Mouse (Mus musculus): ENCODE measurements around the gene Stx8. TPM values are rescaled to one million over a fixed set of nuclear protein-coding genes. Genes with fewer than 3 reads are reported as not detected.
A peak's percentile ranks its signal among the peaks of the same experiment; 100 is the strongest.

Stx8 gene
- polyA plus RNA-seq, 1 experiment from 2014 or later, result 57.5 TPM

DNA sequence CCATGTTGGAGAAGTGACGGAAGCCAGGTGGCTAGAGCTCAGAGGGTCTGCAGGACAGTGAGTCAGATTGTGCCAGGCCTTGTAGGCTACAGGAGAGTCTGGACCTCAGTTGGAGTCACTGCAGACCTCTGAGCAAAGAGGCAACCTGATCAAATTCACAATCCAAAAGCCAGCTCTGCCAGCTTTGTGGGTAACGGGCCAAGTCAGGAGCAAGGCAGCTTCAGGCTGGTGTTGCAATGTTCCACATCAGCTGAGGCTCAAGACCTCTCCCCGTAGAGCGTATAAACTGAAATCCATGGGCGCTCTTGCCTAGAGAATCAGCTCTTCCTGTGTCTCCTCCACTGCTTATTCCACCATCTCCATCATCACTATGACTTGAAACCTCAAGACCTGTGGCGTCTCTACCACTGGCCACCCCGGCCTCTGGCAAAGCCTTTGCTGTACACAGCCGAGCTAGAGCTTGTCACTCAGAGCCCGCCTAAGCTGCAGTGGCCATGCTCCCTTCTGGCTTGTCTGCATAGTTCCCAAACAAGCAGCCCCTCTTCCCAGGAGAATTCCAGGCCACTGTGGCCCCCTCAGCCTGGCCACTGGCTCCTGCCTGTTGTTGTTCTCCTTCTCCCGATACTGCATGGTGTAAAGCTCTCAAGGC lies 235.9 kb downstream of the Stx8 start:
- Histone ChIP-seq H3K36me3 (peaks cover 3% of the 10 kb centered on the region), H3K27me3 (ENCODE audit: insufficient read depth, poor library complexity, severe bottlenecking) (peaks cover 8% of the 10 kb centered on the region; the same call in 1 of the 2 replicates), H3K27ac (peak overlapping the region; percentile 19), H3K4me3 (no peak overlapping the region), H3K4me1 (replicated peaks) (peaks cover 51% of the 10 kb centered on the region), H3K9me3 (no peaks in the 10 kb centered on the region)
- WGBS, result 77% methylated on average over 10 of the region's 10 CpGs
- no peak for DNase-seq (ENCODE audit: low spot score)

DNA sequence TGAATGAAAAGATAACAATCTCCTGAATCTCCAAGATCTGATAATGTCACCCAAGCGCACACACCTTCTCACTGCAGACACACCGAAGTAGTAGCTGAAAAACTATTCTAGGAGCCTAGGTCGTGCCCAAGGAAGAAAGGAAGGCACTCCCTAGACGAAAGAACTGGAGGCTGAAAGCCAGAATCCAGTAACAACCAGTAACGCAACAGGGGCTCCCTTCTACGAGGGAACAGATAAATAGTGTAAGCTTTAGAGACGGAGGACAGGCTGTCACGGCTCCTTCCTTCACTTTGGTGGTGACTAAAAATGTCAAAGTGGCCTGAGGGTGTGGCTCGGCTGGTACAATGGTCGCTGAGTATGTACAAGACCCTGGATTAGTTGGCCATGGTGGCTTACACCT lies 236.6 kb downstream of the Stx8 start:
- no peak for DNase-seq (ENCODE audit: low spot score)
- 59% methylated on average over 10 of the region's 10 CpGs for WGBS
- Histone ChIP-seq H3K4me3 (no peak overlapping the region), H3K36me3 (peaks cover 9% of the 10 kb centered on the region), H3K27ac (peak overlapping the region; percentile 19), H3K4me1 (replicated peaks) (peaks cover 51% of the 10 kb centered on the region), H3K9me3 (no peaks in the 10 kb centered on the region), H3K27me3 (ENCODE audit: insufficient read depth, poor library complexity, severe bottlenecking) (peaks cover 8% of the 10 kb centered on the region; the same call in 1 of the 2 replicates)

DNA sequence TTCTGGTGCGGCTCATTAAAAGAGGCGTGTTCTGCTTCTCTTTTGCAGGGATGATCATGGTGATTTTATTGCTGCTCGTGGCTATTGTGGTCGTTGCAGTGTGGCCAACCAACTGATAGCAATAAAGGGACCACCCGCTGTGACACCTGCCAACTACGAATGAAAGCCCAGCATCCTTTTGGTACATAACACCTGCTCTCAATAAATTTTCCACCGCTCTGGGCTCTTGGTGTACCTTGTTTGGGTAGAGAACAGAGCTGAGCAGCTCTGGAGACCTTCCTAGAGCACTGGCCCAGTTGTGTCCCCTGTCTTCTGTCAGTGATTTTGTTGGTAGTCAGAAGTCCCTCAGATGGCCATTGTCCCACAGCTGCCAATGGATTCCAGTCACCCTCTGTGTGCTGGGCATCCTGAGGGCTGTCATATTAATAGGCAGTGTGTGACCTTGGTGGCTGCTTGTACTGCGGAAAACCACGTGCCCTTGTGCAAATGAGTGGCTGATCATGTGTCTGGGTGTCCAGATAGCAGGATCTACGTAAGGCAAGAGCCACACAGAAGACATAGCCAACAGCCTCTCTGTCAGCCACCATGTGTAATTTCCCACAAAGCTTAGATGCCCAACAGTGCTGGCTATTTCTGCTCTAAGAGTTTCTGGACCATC lies 237.8 kb downstream of the Stx8 start:
- Histone ChIP-seq H3K36me3 (peaks cover 20% of the 10 kb centered on the region), H3K9me3 (no peaks in the 10 kb centered on the region), H3K4me3 (no peak overlapping the region), H3K27me3 (ENCODE audit: insufficient read depth, poor library complexity, severe bottlenecking) (peaks cover 8% of the 10 kb centered on the region; the same call in 1 of the 2 replicates), H3K4me1 (replicated peaks) (peaks cover 58% of the 10 kb centered on the region), H3K27ac (no peak overlapping the region; the same call in 1 of the 2 replicates)
- no peak for DNase-seq (ENCODE audit: low spot score)
- WGBS, result 78% methylated on average over 10 of the region's 10 CpGs

DNA sequence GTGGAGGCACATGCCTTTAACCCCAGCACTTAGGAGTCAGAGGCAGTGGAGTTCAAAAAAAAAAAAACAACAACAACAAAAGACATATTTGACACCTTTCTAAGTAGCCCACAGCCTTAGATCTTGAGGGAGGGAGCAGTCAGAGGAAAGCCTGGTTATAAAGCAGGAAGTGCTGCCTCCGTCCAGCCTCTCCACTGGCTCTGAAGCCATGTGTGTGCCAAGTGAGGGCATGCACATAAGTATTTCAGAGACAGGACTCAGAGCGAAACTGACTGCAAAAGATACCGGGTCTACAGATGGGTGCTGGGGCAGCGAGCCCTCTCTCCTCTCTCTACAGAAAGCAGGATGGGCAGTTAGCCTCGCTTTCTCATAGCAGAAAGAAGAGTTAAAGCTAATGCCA lies 238.4 kb downstream of the Stx8 start:
- peaks cover 8% of the 10 kb centered on the region; the same call in 1 of the 2 replicates for H3K27me3 ChIP-seq (ENCODE audit: insufficient read depth, poor library complexity, severe bottlenecking)
- no peak for DNase-seq (ENCODE audit: low spot score)
- H3K9me3 ChIP-seq, result no peaks in the 10 kb centered on the region

DNA sequence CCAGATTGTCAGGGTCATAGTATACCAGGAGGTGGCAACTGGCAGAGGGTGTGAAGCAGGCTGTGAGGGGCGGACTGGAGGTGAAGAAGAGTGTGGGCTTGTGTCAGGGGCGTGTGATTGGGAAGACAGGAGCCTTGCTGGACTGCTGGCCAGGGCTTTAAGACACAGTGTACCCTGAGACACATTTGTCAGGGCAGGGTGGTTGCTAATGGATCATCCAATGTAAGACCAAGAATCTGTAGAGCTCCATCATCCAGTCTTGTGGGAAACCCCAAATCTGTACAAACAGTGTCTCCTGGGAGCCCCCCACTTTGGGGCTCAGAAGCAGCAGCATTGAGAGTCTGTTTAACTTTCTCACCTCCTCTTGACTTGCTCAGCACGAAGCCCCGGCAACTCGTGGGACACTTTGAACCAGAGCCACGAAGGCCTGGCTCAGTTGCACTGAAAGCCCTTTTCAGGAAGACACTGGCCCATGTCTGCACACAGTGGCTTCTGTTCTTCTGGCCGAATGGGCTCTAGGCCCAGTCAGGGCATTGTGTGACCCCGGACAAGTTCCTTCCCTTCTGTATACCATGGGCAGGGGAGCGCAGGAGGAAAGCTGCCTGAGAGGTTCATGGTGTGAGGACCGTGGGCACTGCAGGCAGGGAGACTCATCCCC lies 239.7 kb downstream of the Stx8 start:
- Histone ChIP-seq H3K36me3 (peaks cover 24% of the 10 kb centered on the region), H3K4me1 (replicated peaks) (peaks cover 46% of the 10 kb centered on the region), H3K27me3 (ENCODE audit: insufficient read depth, poor library complexity, severe bottlenecking) (peaks cover 8% of the 10 kb centered on the region; the same call in 1 of the 2 replicates), H3K27ac (peak overlapping the region; percentile 60), H3K9me3 (no peaks in the 10 kb centered on the region), H3K4me3 (no peak overlapping the region)
- DNase-seq (ENCODE audit: low spot score), result no peak
- WGBS, result 86% methylated on average over 10 of the region's 10 CpGs

More for the DNA sequence above, 238.4 kb downstream of the Stx8 start:
- peaks cover 54% of the 10 kb centered on the region for H3K4me1 ChIP-seq (replicated peaks)
- H3K36me3 ChIP-seq, result peaks cover 20% of the 10 kb centered on the region
- peak overlapping the region; percentile 25; the same call in 1 of the 2 replicates for H3K27ac ChIP-seq
- no peak overlapping the region for H3K4me3 ChIP-seq
- 85% methylated on average over 5 of the region's 5 CpGs for WGBS

DNA sequence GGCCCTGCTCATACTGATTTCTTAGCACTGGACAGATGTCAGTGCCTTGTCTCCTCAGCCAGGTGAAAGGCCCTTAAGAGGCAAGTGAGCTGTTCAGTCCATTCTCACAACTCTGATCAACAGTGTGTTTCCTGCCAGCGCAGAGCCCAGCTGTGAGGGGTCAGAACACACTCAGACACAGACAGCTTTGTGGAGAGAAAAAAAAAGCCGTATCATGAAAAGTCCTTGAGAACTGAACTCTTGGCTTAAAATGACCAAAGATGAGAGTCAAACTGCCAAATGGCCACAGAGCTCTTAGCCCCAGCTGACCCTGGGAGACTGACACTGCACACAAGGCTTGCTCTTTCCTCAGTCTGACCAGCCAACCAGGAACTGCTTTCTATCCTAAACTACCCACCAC lies 242.0 kb downstream of the Stx8 start:
- DNase-seq (ENCODE audit: low spot score), result no peak
- Histone ChIP-seq H3K4me1 (replicated peaks) (peaks cover 52% of the 10 kb centered on the region), H3K36me3 (peaks cover 42% of the 10 kb centered on the region), H3K27me3 (ENCODE audit: insufficient read depth, poor library complexity, severe bottlenecking) (peaks cover 6% of the 10 kb centered on the region), H3K9me3 (no peaks in the 10 kb centered on the region), H3K4me3 (no peak overlapping the region), H3K27ac (peak overlapping the region; percentile 50)
- WGBS, result 82% methylated on average over 2 of the region's 2 CpGs

DNA sequence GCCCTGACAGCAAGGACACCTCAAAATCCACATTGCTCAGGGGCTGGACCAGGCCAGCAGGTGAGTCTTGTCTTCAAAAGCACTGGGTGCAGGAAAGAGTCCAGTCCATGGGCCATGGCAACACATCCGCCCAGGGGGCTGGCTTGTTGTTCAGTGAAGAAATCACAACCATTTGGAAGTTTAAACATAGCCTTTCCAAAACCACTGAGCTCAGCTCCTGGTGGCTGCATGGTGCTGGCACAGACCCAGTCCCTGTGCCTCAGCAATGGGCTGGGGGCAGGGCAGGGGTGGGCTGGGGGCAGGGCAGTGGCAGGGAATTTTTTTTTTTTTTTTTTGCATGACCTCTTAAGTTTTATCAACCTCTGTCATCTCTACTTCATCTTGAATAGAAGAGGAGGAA lies 242.6 kb downstream of the Stx8 start:
- Histone ChIP-seq H3K4me1 (replicated peaks) (peaks cover 53% of the 10 kb centered on the region), H3K9me3 (no peaks in the 10 kb centered on the region), H3K36me3 (peaks cover 48% of the 10 kb centered on the region), H3K4me3 (no peak overlapping the region), H3K27ac (peak overlapping the region; percentile 50; the same call in 1 of the 2 replicates), H3K27me3 (ENCODE audit: insufficient read depth, poor library complexity, severe bottlenecking) (peaks cover 6% of the 10 kb centered on the region)
- WGBS, result 90% methylated on average over 1 of the region's 1 CpGs
- no peak for DNase-seq (ENCODE audit: low spot score)

DNA sequence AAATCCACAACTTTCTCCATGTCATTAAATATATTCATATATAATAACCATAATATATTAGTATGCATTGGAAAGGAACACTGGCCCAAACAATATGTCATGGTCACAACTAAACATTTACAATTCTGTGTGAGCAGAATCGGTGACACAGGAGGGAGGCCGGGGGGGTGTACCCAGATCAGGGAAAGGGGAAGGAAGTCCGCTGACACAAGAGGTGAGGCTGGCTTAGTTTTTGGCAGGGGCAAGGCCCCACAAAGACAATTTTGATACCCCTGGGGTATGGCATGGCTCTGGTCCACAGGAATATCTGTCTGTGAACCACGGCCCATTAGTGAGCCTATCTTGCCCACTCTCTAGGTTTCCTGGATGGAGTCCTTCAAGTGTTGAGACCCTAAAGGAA lies 243.5 kb downstream of the Stx8 start:
- DNase-seq (ENCODE audit: low spot score), result no peak
- H3K36me3 ChIP-seq, result peaks cover 53% of the 10 kb centered on the region
- H3K9me3 ChIP-seq, result no peaks in the 10 kb centered on the region
- H3K27me3 ChIP-seq (ENCODE audit: insufficient read depth, poor library complexity, severe bottlenecking), result peaks cover 6% of the 10 kb centered on the region
- peaks cover 54% of the 10 kb centered on the region for H3K4me1 ChIP-seq (replicated peaks)
- no peak overlapping the region for H3K4me3 ChIP-seq
- 97% methylated on average over 4 of the region's 4 CpGs for WGBS
- H3K27ac ChIP-seq, result no peak overlapping the region

DNA sequence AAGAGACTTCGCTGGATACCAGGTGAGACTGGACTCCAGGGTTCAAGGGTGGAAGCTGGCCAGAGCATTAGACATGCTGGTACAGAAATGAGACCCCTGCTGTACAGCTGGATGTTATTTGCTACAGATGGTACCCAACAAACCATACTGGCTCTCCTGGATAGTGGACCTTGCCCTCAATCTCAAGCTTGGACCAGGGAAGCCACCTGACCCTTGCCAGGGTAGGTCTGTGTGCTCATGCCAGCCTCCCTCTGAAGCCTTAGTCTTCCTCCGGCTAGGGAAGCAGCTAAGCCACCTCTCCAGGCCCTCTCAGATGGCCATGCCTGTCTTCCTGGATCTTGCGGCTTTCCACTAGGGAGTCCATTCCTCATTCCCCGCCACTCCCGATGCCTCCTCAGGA lies 244.7 kb downstream of the Stx8 start:
- Histone ChIP-seq H3K36me3 (peaks cover 53% of the 10 kb centered on the region), H3K4me3 (no peak overlapping the region), H3K9me3 (no peaks in the 10 kb centered on the region), H3K4me1 (replicated peaks) (peaks cover 64% of the 10 kb centered on the region), H3K27ac (0 out of 2 replicates have a peak overlapping the region, but pooled peaks have one; percentile 90), H3K27me3 (ENCODE audit: insufficient read depth, poor library complexity, severe bottlenecking) (peaks cover 3% of the 10 kb centered on the region; the same call in 1 of the 2 replicates)
- WGBS, result 90% methylated on average over 5 of the region's 5 CpGs
- no peak for DNase-seq (ENCODE audit: low spot score)

DNA sequence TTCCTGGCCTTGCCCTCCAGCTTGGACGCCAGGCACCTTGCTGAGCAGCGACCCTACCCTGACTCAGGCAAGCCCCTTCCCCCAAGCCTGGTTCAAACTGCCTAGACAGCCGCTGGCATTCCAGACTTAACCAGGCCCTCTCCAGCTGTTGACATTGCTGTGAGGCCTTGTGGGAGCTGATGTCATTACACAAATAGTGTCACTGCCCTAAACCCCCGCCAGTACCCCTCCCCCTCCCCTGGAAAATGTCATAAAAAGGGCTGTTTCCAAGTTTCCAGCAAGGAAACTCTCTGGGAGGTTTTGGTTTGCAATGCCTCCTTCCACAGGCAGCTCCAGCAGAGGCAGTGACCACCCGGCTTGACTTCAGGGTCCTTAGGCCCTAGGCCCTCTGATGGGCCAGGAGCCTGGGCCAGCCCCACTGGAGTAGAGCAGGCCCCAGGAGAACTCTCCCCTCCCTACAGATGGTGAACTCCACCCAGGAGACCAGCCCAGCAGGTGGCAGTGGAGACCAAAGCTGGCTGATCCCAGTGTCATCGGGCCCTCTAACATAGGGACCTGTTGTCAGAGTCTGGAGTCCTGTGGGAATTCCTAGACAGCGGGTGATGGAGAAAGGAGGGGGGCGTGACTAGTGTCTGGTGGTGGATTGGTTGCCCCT lies 246.1 kb downstream of the Stx8 start:
- 48% methylated on average over 8 of the region's 8 CpGs for WGBS
- H3K4me3 ChIP-seq, result no peak overlapping the region
- peaks cover 77% of the 10 kb centered on the region for H3K4me1 ChIP-seq (replicated peaks)
- H3K27ac ChIP-seq, result peak overlapping the region; percentile 90
- DNase-seq (ENCODE audit: low spot score), result peak; percentile 45
- no peaks in the 10 kb centered on the region for H3K9me3 ChIP-seq
- H3K27me3 ChIP-seq (ENCODE audit: insufficient read depth, poor library complexity, severe bottlenecking), result peaks cover 11% of the 10 kb centered on the region; the same call in 1 of the 2 replicates
- peaks cover 49% of the 10 kb centered on the region for H3K36me3 ChIP-seq

DNA sequence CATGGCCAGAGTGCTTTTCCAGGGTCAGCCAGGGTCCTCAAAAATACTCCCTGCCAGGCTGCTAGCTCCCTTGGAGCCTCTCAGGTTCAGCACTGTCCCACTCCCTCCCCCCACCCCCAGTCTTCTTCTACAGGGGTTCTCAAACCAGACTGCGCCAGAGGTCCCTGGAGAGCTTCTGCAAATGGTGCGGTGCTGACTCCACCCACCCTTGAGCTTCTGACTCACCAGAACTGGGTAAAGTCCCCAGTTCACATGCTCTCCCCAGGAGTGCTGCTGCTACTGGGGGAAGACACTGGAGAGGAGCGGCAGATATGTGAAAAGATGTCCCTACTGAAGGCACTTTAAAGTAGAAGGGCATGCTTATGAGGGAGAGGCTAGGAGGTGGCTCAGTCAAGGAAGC lies 247.9 kb downstream of the Stx8 start:
- DNase-seq (ENCODE audit: low spot score), result no peak
- Histone ChIP-seq H3K4me3 (no peak overlapping the region), H3K36me3 (peaks cover 38% of the 10 kb centered on the region), H3K9me3 (no peaks in the 10 kb centered on the region), H3K27ac (peak overlapping the region; percentile 90), H3K27me3 (ENCODE audit: insufficient read depth, poor library complexity, severe bottlenecking) (peaks cover 30% of the 10 kb centered on the region), H3K4me1 (replicated peaks) (peaks cover 82% of the 10 kb centered on the region)
- WGBS, result 75% methylated on average over 3 of the region's 3 CpGs

DNA sequence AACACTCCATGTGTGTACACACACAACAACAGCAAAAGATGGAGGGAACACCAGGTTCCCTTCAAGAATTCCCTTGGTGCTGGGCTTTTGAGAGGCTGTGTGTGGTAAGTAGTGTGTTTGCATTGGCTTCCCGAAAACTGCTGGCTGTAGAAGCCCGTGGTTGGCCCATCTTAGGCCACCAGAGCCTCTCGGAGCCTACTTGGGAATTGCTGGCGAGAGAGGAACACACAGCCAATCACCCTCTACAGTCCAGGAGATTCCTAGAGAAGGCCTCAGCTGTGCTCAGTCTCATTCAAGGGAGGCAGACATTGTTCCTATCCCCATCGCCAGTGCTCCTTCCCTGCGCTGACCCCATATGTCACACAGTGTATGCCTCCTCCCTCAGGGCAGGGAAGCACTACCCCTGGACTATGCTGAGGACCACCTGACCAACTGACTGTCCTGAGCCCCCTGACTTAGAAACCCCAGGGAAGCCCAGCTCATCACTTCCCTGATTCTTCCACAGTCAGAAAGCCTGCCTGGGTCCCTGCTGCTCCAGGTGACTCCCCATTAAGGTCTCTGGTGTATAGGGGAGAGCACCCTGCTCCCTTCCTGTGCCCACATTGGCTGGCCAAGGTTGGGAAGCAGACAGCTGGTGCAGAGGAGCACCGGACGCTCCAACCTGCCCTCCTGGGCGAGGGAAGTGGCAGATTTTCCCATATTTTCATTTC lies 248.7 kb downstream of the Stx8 start:
- peak overlapping the region; percentile 16 for H3K4me3 ChIP-seq
- H3K4me1 ChIP-seq (replicated peaks), result peaks cover 82% of the 10 kb centered on the region
- peaks cover 38% of the 10 kb centered on the region for H3K36me3 ChIP-seq
- DNase-seq (ENCODE audit: low spot score), result no peak
- WGBS, result 53% methylated on average over 9 of the region's 9 CpGs
- no peaks in the 10 kb centered on the region for H3K9me3 ChIP-seq
- peaks cover 36% of the 10 kb centered on the region for H3K27me3 ChIP-seq (ENCODE audit: insufficient read depth, poor library complexity, severe bottlenecking)
- peak overlapping the region; percentile 90 for H3K27ac ChIP-seq

Data from hindbrain, embryonic 10.5 days (tissue).